In genomic region chr2:77037211-77037610, GRCm38 (mm10) we compare ENCODE assay signal across 19 mouse cellular contexts.
"Had no signal": no experiment of that assay in that cellular context is flagged by ENCODE, and none has a peak within 500 bp of the region (broad histone marks: within the 10 kb centered on the region; RNA-seq: fewer than 3 reads in every experiment).

No protein-coding gene starts in this region.

- H3K27ac ChIP-seq: hindbrain, embryonic 10.5 days; hindbrain, embryonic 12.5 days; hindbrain, embryonic 14.5 days; intestine, embryonic 15.5 days; layer of hippocampus, adult 2 months; left cerebral cortex, adult 2 months; limb, embryonic 10.5 days; limb, embryonic 12.5 days; liver, embryonic 13.5 days had no signal

- H3K4me3 ChIP-seq: heart, adult 2 months; hindbrain, embryonic 10.5 days; hindbrain, embryonic 12.5 days; intestine, embryonic 15.5 days; layer of hippocampus, adult 2 months; left cerebral cortex, adult 2 months; limb, embryonic 10.5 days; limb, embryonic 12.5 days; liver, embryonic 13.5 days had no signal

- DNase-seq: forebrain, postnatal 0 days; heart, adult 2 months; heart, postnatal 10 days; heart, postnatal 4 days; kidney, adult 18-20 months; kidney, adult 8-10 months; kidney, postnatal 10 days; kidney, postnatal 25 days; kidney, postnatal 4 days; liver; liver, embryonic 13.5 days had no signal
